Mouse (Mus musculus) CH12.LX (cell line): ENCODE measurements at regions not wholly inside any gene's neighbourhood (a gene's known extent, or its start where the extent isn't known, plus 50 kb on each side); places are given as distances from the start of the nearest gene placed in this dataset.
A peak's percentile ranks its signal among the peaks of the same experiment; 100 is the strongest.
"Not testable (repeated sequence)": the region's sequence is repeated elsewhere in the genome, so short reads cannot be mapped to it uniquely, and the experiment has no call there.

Experiments
- DNase-seq: peaks from one replicate; pipeline ENCODE4 v3.0.0-alpha.2; 2013; ENCODE audit errors: extremely low read depth
- H3K27ac ChIP-seq: 2 replicates; pipeline ENCODE4 v1.5.1; 2012; ENCODE audit warnings: low read depth, mild to moderate bottlenecking, control low read depth, moderate library complexity; ENCODE audit not compliant: insufficient read depth
- H3K27me3 ChIP-seq: replicated peaks from 2 replicates; pipeline ENCODE3; 2012; ENCODE audit warnings: inconsistent platforms
- H3K36me3 ChIP-seq, 2 experiments: replicated peaks in 1 of 2; 2 replicates each; pipeline versions ENCODE3 to v1.6.1; 2012; ENCODE audit warnings: inconsistent platforms in 1 of 2, low read length in 1 of 2, mild to moderate bottlenecking in 1 of 2, mixed read lengths in 1 of 2, moderate library complexity in 1 of 2; ENCODE audit not compliant: control insufficient read depth in 1 of 2, insufficient read depth in 1 of 2
- H3K4me1 ChIP-seq, 2 experiments: 2 replicates each; pipeline ENCODE4 v1.6.1; 2012; ENCODE audit warnings: inconsistent platforms in 1 of 2, moderate library complexity in 1 of 2; ENCODE audit not compliant: insufficient read depth in 2 of 2, control insufficient read depth in 1 of 2
- H3K4me2 ChIP-seq: 2 replicates; pipeline ENCODE4 v1.6.1; 2012; ENCODE audit warnings: low read depth, mild to moderate bottlenecking, control low read depth; ENCODE audit not compliant: poor library complexity, insufficient read depth, severe bottlenecking
- H3K4me3 ChIP-seq, 3 experiments: fragments of 150-350 bp in 1 of 3; sonication (generic) in 1 of 3; replicated peaks in 1 of 3; 2 replicates each; pipeline versions ENCODE3 to v1.5.1; 2011 to 2012; ENCODE audit warnings: low read depth in 2 of 3, low read length in 2 of 3, mild to moderate bottlenecking in 2 of 3, moderate library complexity in 2 of 3, control low read depth in 1 of 3, improper control_type of control experiment in 1 of 3, inconsistent platforms in 1 of 3, mixed read lengths in 1 of 3; ENCODE audit not compliant: poor library complexity in 1 of 3
- H3K79me2 ChIP-seq: replicated peaks from 2 replicates; pipeline ENCODE4 v1.6.1; 2012; ENCODE audit warnings: mild to moderate bottlenecking, moderate library complexity; ENCODE audit not compliant: control insufficient read depth, poor library complexity, insufficient read depth, severe bottlenecking; ENCODE audit errors: extremely low read depth
- H3K9ac ChIP-seq: 2 replicates; pipeline ENCODE4 v1.6.1; 2012; ENCODE audit warnings: low read depth, mild to moderate bottlenecking, control low read depth, moderate library complexity; ENCODE audit not compliant: insufficient read depth
- H3K9me3 ChIP-seq: replicated peaks from 2 replicates; pipeline ENCODE3; 2012; ENCODE audit warnings: low read length, inconsistent platforms, mixed read lengths
- BHLHE40 ChIP-seq: IDR thresholded peaks from 2 replicates; pipeline ENCODE4 v1.6.1; 2011; ENCODE audit warnings: mild to moderate bottlenecking, low read depth, low read length, improper control_type of control experiment
- CHD1 ChIP-seq: IDR thresholded peaks from 2 replicates; pipeline ENCODE4 v1.6.1; 2012; ENCODE audit warnings: low read depth, low read length, improper control_type of control experiment, inconsistent platforms
- CHD2 ChIP-seq: IDR thresholded peaks from 2 replicates; pipeline ENCODE4 v1.6.1; 2011; ENCODE audit warnings: low read length, improper control_type of control experiment
- CTCF ChIP-seq, 2 experiments: IDR thresholded peaks in 1 of 2; conservative IDR thresholded peaks in 1 of 2; 2 replicates each; pipeline ENCODE4 v1.5.1; 2011 to 2012; ENCODE audit warnings: low read depth in 2 of 2, low read length in 2 of 2, improper control_type of control experiment in 1 of 2, inconsistent platforms in 1 of 2, mild to moderate bottlenecking in 1 of 2, moderate library complexity in 1 of 2
- E2F4 ChIP-seq: IDR thresholded peaks from 2 replicates; pipeline ENCODE4 v1.6.1; 2011; ENCODE audit warnings: low read depth, low read length, improper control_type of control experiment; ENCODE audit not compliant: insufficient replicate concordance
- ELF1 ChIP-seq: IDR thresholded peaks from 2 replicates; pipeline ENCODE4 v1.6.1; 2014; ENCODE audit warnings: low read depth, mild to moderate bottlenecking, inconsistent platforms, low read length, improper control_type of control experiment
- ETS1 ChIP-seq: conservative IDR thresholded peaks from 2 replicates; pipeline ENCODE4 v1.6.1; 2012; ENCODE audit warnings: low read depth, mild to moderate bottlenecking, inconsistent platforms, low read length, improper control_type of control experiment, moderate library complexity
- HCFC1 ChIP-seq: IDR thresholded peaks from 2 replicates; pipeline ENCODE4 v1.6.1; 2012; ENCODE audit warnings: low read depth, mild to moderate bottlenecking, inconsistent platforms, low read length, improper control_type of control experiment
- JUN ChIP-seq: IDR thresholded peaks from 2 replicates; pipeline ENCODE4 v1.6.1; 2011; ENCODE audit warnings: low read depth, mild to moderate bottlenecking, low read length, improper control_type of control experiment, moderate library complexity; ENCODE audit not compliant: insufficient read depth
- JUND ChIP-seq: conservative IDR thresholded peaks from 2 replicates; pipeline ENCODE4 v1.6.1; 2011; ENCODE audit warnings: low read depth, low read length, improper control_type of control experiment
- KAT2A ChIP-seq: IDR thresholded peaks from 2 replicates; pipeline ENCODE4 v1.6.1; 2012; ENCODE audit warnings: low read length, improper control_type of control experiment, inconsistent platforms; ENCODE audit not compliant: insufficient replicate concordance
- MAX ChIP-seq: IDR thresholded peaks from 2 replicates; pipeline ENCODE4 v1.6.1; 2011; ENCODE audit warnings: low read length, improper control_type of control experiment
- MYC ChIP-seq: IDR thresholded peaks from 2 replicates; pipeline ENCODE4 v1.6.1; 2011; ENCODE audit warnings: low read depth, mild to moderate bottlenecking, improper control_type of control experiment, low read length
- NELFE ChIP-seq: IDR thresholded peaks from 2 replicates; pipeline ENCODE4 v1.6.1; 2011; ENCODE audit warnings: low read depth, low read length, improper control_type of control experiment
- NRF1 ChIP-seq: IDR thresholded peaks from 2 replicates; pipeline ENCODE4 v1.6.1; 2014; ENCODE audit warnings: low read depth, mild to moderate bottlenecking, inconsistent platforms, low read length, improper control_type of control experiment, moderate library complexity
- POLR2A ChIP-seq: IDR thresholded peaks from 2 replicates; pipeline ENCODE4 v1.6.1; 2011; ENCODE audit warnings: low read depth, mild to moderate bottlenecking, improper control_type of control experiment, low read length
- RAD21 ChIP-seq: IDR thresholded peaks from 2 replicates; pipeline ENCODE4 v1.6.1; 2011; ENCODE audit warnings: low read depth, mild to moderate bottlenecking, low read length, improper control_type of control experiment, moderate library complexity
- RCOR1 ChIP-seq: conservative IDR thresholded peaks from 2 replicates; pipeline ENCODE4 v1.6.1; 2012; ENCODE audit warnings: low read depth, mild to moderate bottlenecking, inconsistent platforms, low read length, improper control_type of control experiment
- SIN3A ChIP-seq: IDR thresholded peaks from 2 replicates; pipeline ENCODE4 v1.6.1; 2012; ENCODE audit warnings: low read length, improper control_type of control experiment, inconsistent platforms
- SMC3 ChIP-seq: IDR thresholded peaks from 2 replicates; pipeline ENCODE4 v1.6.1; 2011; ENCODE audit warnings: low read depth, low read length, improper control_type of control experiment
- TBP ChIP-seq: conservative IDR thresholded peaks from 2 replicates; pipeline ENCODE4 v1.6.1; 2011; ENCODE audit warnings: low read depth, low read length, improper control_type of control experiment
- UBTF ChIP-seq: IDR thresholded peaks from 2 replicates; pipeline ENCODE4 v1.6.1; 2012; ENCODE audit warnings: low read depth, mild to moderate bottlenecking, inconsistent platforms, low read length, improper control_type of control experiment, moderate library complexity
- USF2 ChIP-seq: conservative IDR thresholded peaks from 2 replicates; pipeline ENCODE4 v1.6.1; 2011; ENCODE audit warnings: low read depth, low read length, improper control_type of control experiment
- dilution Hi-C: fragments of 300-500 bp; cut with MboI; formaldehyde crosslinking; loops from 2 replicates; pipeline ENCODE4 v1.14.3; 2020; ENCODE audit warnings: low sequenced_read_pairs; ENCODE audit not compliant: extremely low pct_unique_long_range_greater_than_20kb, extremely low pct_ligation_motif_present
- in situ Hi-C: fragments of 300-500 bp; cut with MboI; formaldehyde crosslinking; loops from 3 replicates; pipeline ENCODE4 v1.14.3; 2019; ENCODE audit warnings: low sequenced_read_pairs, low pct_ligation_motif_present, low pct_unique_long_range_greater_than_20kb, mixed read lengths

GRCm38 (mm10) chr9:15420677-15421076 is 63.1 kb upstream of the Cep295 start:
- dilution Hi-C loops = no loop called here
- in situ Hi-C loops = no loop called here
- no peaks in the 10 kb centered on the region for H3K27me3 ChIP-seq
- H3K36me3 ChIP-seq = no peaks in the 10 kb centered on the region
- TF ChIP-seq MYC (no peak), ELF1 (no peak), RAD21 (no peak), KAT2A (no peak), JUN (no peak), CHD1 (no peak), UBTF (no peak), ETS1 (no peak), USF2 (no peak), CHD2 (no peak), SIN3A (no peak), HCFC1 (no peak), BHLHE40 (no peak), RCOR1 (no peak)
- H3K4me2 ChIP-seq = no peak overlapping the region
- H3K9me3 ChIP-seq = no peaks in the 10 kb centered on the region
- H3K27ac ChIP-seq = no peak overlapping the region
- H3K79me2 ChIP-seq = no peaks in the 10 kb centered on the region
- DNase-seq = no peak
- H3K9ac ChIP-seq = no peak overlapping the region
- H3K4me3 ChIP-seq = no peak overlapping the region
- peaks cover 3% of the 10 kb centered on the region in 2 experiments; a peak in 1 of 4 replicates for H3K4me1 ChIP-seq

- no peak for DNase-seq
- Histone ChIP-seq H3K79me2 (no peaks in the 10 kb centered on the region), H3K27ac (no peak overlapping the region), H3K36me3 (no peaks in the 10 kb centered on the region), H3K4me2 (no peak overlapping the region), H3K4me1 (peaks cover 3% of the 10 kb centered on the region in 2 experiments; a peak in 1 of 4 replicates), H3K27me3 (no peaks in the 10 kb centered on the region), H3K9ac (no peak overlapping the region), H3K9me3 (no peaks in the 10 kb centered on the region), H3K4me3 (no peak overlapping the region)
- no peak for TF ChIP-seq CHD2
- no peak for TF ChIP-seq HCFC1
- dilution Hi-C loops = no loop called here
- in situ Hi-C loops = no loop called here
Observed at GRCm38 (mm10) chr9:15421864-15422263, 64.3 kb upstream of the Cep295 start.

DNA sequence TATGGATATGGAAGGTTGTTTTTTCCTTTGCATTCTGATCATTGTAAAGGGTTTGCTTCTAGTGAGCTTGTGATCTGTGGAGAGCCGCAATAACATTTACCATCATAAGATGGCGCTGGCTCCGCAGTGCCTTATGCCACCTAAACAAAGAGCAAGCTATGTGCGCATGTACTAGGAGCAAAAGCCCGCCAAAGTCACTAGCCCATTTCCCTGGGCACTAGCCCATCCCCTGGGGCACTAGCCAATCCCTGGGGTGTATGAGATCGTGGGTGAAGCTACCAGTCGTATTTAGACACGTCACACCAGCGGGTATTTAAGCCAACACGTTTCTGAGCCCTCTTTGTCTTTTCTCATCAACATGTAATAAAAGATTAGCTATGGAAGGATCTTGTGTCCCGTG is 59.0 kb upstream of the Smco4 start:
- H3K9ac ChIP-seq, H3K27me3 ChIP-seq, H3K4me1 ChIP-seq, dilution Hi-C loops, H3K36me3 ChIP-seq, H3K27ac ChIP-seq, H3K4me3 ChIP-seq, H3K9me3 ChIP-seq, H3K79me2 ChIP-seq: not testable (repeated sequence)
- DNase-seq = peak; percentile 94
- TF ChIP-seq KAT2A = 0 out of 2 replicates have a peak, but pooled peaks have one; percentile 60
- TF ChIP-seq CTCF (conservative IDR thresholded peaks at IDR 0.05 in 1 of 2, IDR thresholded peaks at IDR 0.05 in 1 of 2; ENCODE audit: low read depth in 2 of 2, low read length in 2 of 2) = peak in 1 of 2 experiments; percentile 68; a peak in 3 of 4 replicates
- TF ChIP-seq JUND = 0 out of 2 replicates have a peak, but pooled peaks have one; percentile 14
- peak; percentile 79 for TF ChIP-seq NRF1
- peak; percentile 57 for TF ChIP-seq NELFE
- peak; percentile 61 for TF ChIP-seq RAD21
- 0 out of 2 replicates have a peak, but pooled peaks have one; percentile 37 for TF ChIP-seq MAX
- TF ChIP-seq E2F4 = peak; percentile 97
- peak; percentile 91 for TF ChIP-seq TBP
- peak; percentile 48; the same call in 1 of the 2 replicates for TF ChIP-seq POLR2A
- TF ChIP-seq SMC3 = peak; percentile 61
- peak; percentile 62; the same call in 1 of the 2 replicates for TF ChIP-seq MYC
- H3K4me2 ChIP-seq = 0 out of 2 replicates have a peak overlapping the region, but pooled peaks have one; percentile 2
- in situ Hi-C loops = loop anchor here (25.0 kb wide), 1 partner anchor 428 kb away; the partner anchor contains the start of gene Mtnr1b
